Mouse (Mus musculus): ENCODE results near the gene Hao1.

The Hao1 gene

GRCm38 (mm10) chr2:134462321-134462720, 91.8 kb downstream of the Hao1 start:
- DNase-seq, result no peak

- no peak for DNase-seq
Measured at GRCm38 (mm10) chr2:134460831-134461230, 93.3 kb downstream of the Hao1 start.

DNA sequence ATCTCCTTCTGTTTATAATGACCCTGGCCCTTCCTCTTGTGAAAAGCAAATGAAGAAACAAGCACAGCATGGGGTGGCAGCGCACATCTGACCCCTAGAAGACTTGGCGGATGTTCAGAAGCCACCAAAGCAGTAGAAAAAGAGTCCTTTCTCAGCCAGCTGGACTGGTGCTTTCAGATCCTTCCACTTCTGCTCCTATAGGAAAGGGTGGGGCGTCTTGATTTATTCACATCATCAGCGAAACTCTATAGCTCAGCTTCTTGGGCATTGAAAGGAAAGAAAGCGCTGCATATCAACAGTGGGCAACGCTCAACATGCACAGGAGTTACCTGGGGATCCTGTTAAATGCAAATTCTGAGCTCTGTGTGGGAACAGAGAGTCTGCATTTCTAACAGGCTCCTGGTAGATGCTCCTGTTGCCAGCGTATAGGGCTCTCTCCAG, 98.1 kb downstream of the Hao1 start:
- no peak for DNase-seq

DNA sequence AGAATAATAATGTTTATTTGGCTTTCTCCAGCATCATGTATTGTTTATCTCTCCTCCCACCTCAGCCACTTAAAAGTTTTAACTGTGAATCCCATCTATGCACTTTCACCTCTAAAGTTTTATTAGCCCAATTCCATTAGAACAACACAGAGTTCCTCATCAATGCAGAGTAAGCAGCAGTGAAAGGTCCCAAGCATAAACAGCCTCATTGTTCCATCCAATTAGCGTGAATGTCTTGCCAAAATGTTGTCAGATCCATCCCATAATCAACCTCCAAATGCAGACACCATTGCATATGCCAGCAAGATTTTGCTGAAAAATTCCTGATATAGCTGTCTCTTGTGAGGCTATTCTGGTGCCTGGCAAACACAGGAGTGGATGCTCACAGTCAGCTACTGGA, 101.4 kb downstream of the Hao1 start:
- no peak for DNase-seq

DNA sequence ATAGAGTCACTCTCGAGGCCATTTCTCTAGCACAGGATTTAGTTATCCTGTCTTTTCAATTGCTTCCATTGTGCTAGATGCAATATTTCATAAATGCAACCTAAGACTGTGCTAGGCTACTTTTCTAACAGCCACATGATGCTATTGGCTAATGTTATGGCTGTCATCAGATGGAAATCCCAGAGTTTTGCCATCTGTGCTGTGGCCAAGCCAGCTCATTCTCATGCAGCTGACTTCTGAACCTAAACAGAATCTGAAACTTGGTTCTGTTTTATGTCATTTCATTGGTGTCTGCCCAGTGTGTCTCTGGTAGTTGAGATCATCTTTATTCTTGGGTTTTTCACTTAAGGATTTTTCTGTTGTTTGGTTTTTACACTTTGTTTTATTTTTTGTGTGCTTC, 103.2 kb downstream of the Hao1 start:
- no peak for DNase-seq
